Comparison of ENCODE assay signal across 8 mouse cellular contexts in genomic region chr12:70913429-70913828, GRCm38 (mm10). TPM values are rescaled to one million over a fixed set of nuclear protein-coding genes. Genes with fewer than 3 reads are reported as not detected.
DNase-seq lines count a peak whose midpoint lies in the region; ATAC-seq and TF ChIP-seq lines count a peak whose summit lies in the region.
"Had no signal": no experiment of that assay in that cellular context is flagged by ENCODE, and none has a peak within 500 bp of the region (broad histone marks: within the 10 kb centered on the region; RNA-seq: fewer than 3 reads in every experiment).

No protein-coding gene starts in this region.

- peak; percentile 60 for TF ChIP-seq CTCF in midbrain, postnatal 0 days (IDR thresholded peaks at IDR 0.05)

- H3K9me3 ChIP-seq in midbrain, postnatal 0 days (ENCODE audit: low read length) = no peaks in the 10 kb centered on the region
- no peaks in the 10 kb centered on the region for H3K9me3 ChIP-seq in midbrain, embryonic 14.5 days (ENCODE audit: control insufficient read depth, low read length)

- 60% methylated on average over 3 of the region's 3 CpGs for WGBS in midbrain, postnatal 0 days
- 51% methylated on average over 3 of the region's 3 CpGs for WGBS in midbrain, embryonic 14.5 days

- no peak overlapping the region for H3K27ac ChIP-seq in midbrain, postnatal 0 days (ENCODE audit: low read depth, low read length)
- H3K27ac ChIP-seq in midbrain, embryonic 14.5 days (replicated peaks; ENCODE audit: low read depth, low read length) = no peak overlapping the region
- H3K27ac ChIP-seq: heart, embryonic 13.5 days had no signal

- H3K27me3 ChIP-seq in midbrain, postnatal 0 days (ENCODE audit: insufficient read depth, low read length) = no peaks in the 10 kb centered on the region
- H3K27me3 ChIP-seq in midbrain, embryonic 14.5 days (ENCODE audit: control insufficient read depth, insufficient read depth, low read length) = no peaks in the 10 kb centered on the region
- H3K27me3 ChIP-seq in splenic B cell, adult 2 months (ENCODE audit: control insufficient read depth, insufficient read depth, low read length, poor library complexity, severe bottlenecking) = no peaks in the 10 kb centered on the region

- no peaks in the 10 kb centered on the region for H3K36me3 ChIP-seq in midbrain, postnatal 0 days (ENCODE audit: insufficient read depth, low read length)
- H3K36me3 ChIP-seq in midbrain, embryonic 14.5 days (ENCODE audit: control insufficient read depth, insufficient read depth, low read length) = no peaks in the 10 kb centered on the region
- H3K36me3 ChIP-seq in splenic B cell, adult 2 months (ENCODE audit: control insufficient read depth, insufficient read depth, low read length, poor library complexity, severe bottlenecking) = no peaks in the 10 kb centered on the region
- H3K36me3 ChIP-seq: heart, embryonic 13.5 days had no signal

- no peak overlapping the region for H3K9ac ChIP-seq in midbrain, postnatal 0 days (replicated peaks; ENCODE audit: low read length, poor library complexity, severe bottlenecking)
- no peak overlapping the region for H3K9ac ChIP-seq in midbrain, embryonic 14.5 days (replicated peaks; ENCODE audit: low read length)
- H3K9ac ChIP-seq: heart, embryonic 13.5 days had no signal

- no peak overlapping the region for H3K4me3 ChIP-seq in midbrain, postnatal 0 days (ENCODE audit: low read depth, low read length)
- no peak overlapping the region for H3K4me3 ChIP-seq in midbrain, embryonic 14.5 days (replicated peaks; ENCODE audit: low read depth, low read length)
- H3K4me3 ChIP-seq: heart, embryonic 13.5 days had no signal

- H3K4me1 ChIP-seq in midbrain, postnatal 0 days (ENCODE audit: insufficient read depth, low read length) = no peaks in the 10 kb centered on the region
- H3K4me1 ChIP-seq in midbrain, embryonic 14.5 days (ENCODE audit: control insufficient read depth, insufficient read depth, low read length) = no peaks in the 10 kb centered on the region

- DNase-seq in midbrain, postnatal 0 days (ENCODE audit: low spot score) = no peak
- DNase-seq in midbrain, embryonic 14.5 days = no peak
- peak; percentile 86 for DNase-seq in T-cell, adult 2 months (ENCODE audit: low spot score)
- peak; percentile 71 to 74 for DNase-seq in kidney, postnatal 4 days
- peak; percentile 82 for DNase-seq in lung, postnatal 25 days (ENCODE audit: low spot score)
- peak; percentile 84 for DNase-seq in splenic B cell, adult 2 months (ENCODE audit: low read depth, low spot score)

- H3K4me2 ChIP-seq in midbrain, postnatal 0 days (ENCODE audit: low read depth, low read length, poor library complexity, severe bottlenecking) = no peak overlapping the region
- no peak overlapping the region for H3K4me2 ChIP-seq in midbrain, embryonic 14.5 days (ENCODE audit: low read length)
- H3K4me2 ChIP-seq: heart, embryonic 13.5 days had no signal

- no peak for ATAC-seq in midbrain, postnatal 0 days (ENCODE audit: low FRiP score)
- no peak for ATAC-seq in midbrain, embryonic 14.5 days (ENCODE audit: low FRiP score, low TSS enrichment)
- ATAC-seq in erythroblast, adult 5-6 weeks (replicated peaks; ENCODE audit: low FRiP score, poor library complexity, severe bottlenecking) = peak; percentile 79

RNA-seq across cellular contexts. Expression of gene Actr10, which starts 24.2 kb away (rescaled TPM):
- total RNA-seq in midbrain, postnatal 0 days (2014; rRNA removed) = 132 and 144 TPM in 2 replicates
- polyA plus RNA-seq in midbrain, postnatal 0 days (2015; fragmentation: Nextera tagmentation; extraction: Ambion mirVana) = 164 and 171 TPM in 2 replicates
- polyA plus RNA-seq in midbrain, embryonic 14.5 days (2014; fragmentation: Nextera tagmentation; extraction: Ambion mirVana) = 217 and 257 TPM in 2 replicates
- 40.3 and 76.7 TPM in 2 replicates for total RNA-seq in erythroblast, adult 5-6 weeks (2015; ENCODE audit: low replicate concordance)
- total RNA-seq in erythroblast, adult 5-6 weeks (2017; ENCODE audit: low replicate concordance) = 29.5 and 39.3 TPM in 2 replicates

Comparison
In these comparisons a context has a peak if more than half of its experiments do, and no peak if none do; other contexts are left out.
1. DNase-seq: peak in T-cell, adult 2 months (single experiment), kidney, postnatal 4 days (2 of 2), lung, postnatal 25 days (single experiment) and splenic B cell, adult 2 months (single experiment); none in midbrain, postnatal 0 days (single experiment) and midbrain, embryonic 14.5 days (single experiment).